Mouse (Mus musculus): ENCODE measurements around the gene Eipr1. TPM values are rescaled to one million over a fixed set of nuclear protein-coding genes. Genes with fewer than 3 reads are reported as not detected.

Gene Eipr1
- polyA plus RNA-seq (2021) = 25.6 TPM

GRCm38 (mm10) chr12:28751508-28752263, at the start of gene Eipr1:
Gene Eipr1 (plus strand): TSS chr12:28751803.
- peak; percentile 68 for ATAC-seq
- POLR2A ChIA-PET = interaction anchor here (2.1 kb wide), 1 partner anchor 33 kb away, joined by 4 read pairs; no protein-coding TSS in a partner anchor
- CTCF ChIA-PET = interaction anchor here (1.0 to 1.1 kb wide), 2 partner anchors 11 kb away, joined by 3 read pairs; no protein-coding TSS in a partner anchor
- TF ChIP-seq CTCF (IDR thresholded peaks at IDR 0.05) = no peak
- no peaks in the 10 kb centered on the region for H3K27me3 ChIP-seq
- DNase-seq (ENCODE audit: low read depth, low spot score) = peak; percentile 58
- in situ Hi-C loops (cut with MboI; ENCODE audit: low pct_unique_long_range_greater_than_20kb) = no loop called here

GRCm38 (mm10) chr12:28704381-28704780, 47.2 kb upstream of the Eipr1 start:
- DNase-seq (ENCODE audit: low read depth, low spot score) (no peak), ATAC-seq (no peak)
- no peak for TF ChIP-seq CTCF (IDR thresholded peaks at IDR 0.05)
- CTCF ChIA-PET = no interaction called here
- no peaks in the 10 kb centered on the region for H3K27me3 ChIP-seq
- POLR2A ChIA-PET = no interaction called here
- in situ Hi-C loops (cut with MboI; ENCODE audit: low pct_unique_long_range_greater_than_20kb) = no loop called here

- H3K27me3 ChIP-seq = no peaks in the 10 kb centered on the region
- TF ChIP-seq CTCF (IDR thresholded peaks at IDR 0.05) = no peak
- ChIA-PET POLR2A (interaction anchor here (0.5 kb wide), 1 partner anchor 12 kb away, joined by 3 read pairs; no protein-coding TSS in a partner anchor), CTCF (no interaction called here)
- in situ Hi-C loops (cut with MboI; ENCODE audit: low pct_unique_long_range_greater_than_20kb) = no loop called here
- ATAC-seq (no peak), DNase-seq (ENCODE audit: low read depth, low spot score) (no peak)
Observed at GRCm38 (mm10) chr12:28705204-28705603, 46.4 kb upstream of the Eipr1 start.

GRCm38 (mm10) chr12:28708154-28708553, 43.4 kb upstream of the Eipr1 start:
- POLR2A ChIA-PET = interaction anchor here (0.6 kb wide), 1 partner anchor 15 kb away, joined by 3 read pairs; no protein-coding TSS in a partner anchor
- ATAC-seq = no peak
- CTCF ChIA-PET = no interaction called here
- H3K27me3 ChIP-seq = no peaks in the 10 kb centered on the region
- no peak for DNase-seq (ENCODE audit: low read depth, low spot score)
- in situ Hi-C loops (cut with MboI; ENCODE audit: low pct_unique_long_range_greater_than_20kb) = no loop called here
- TF ChIP-seq CTCF (IDR thresholded peaks at IDR 0.05) = no peak

- in situ Hi-C loops (cut with MboI; ENCODE audit: low pct_unique_long_range_greater_than_20kb) = no loop called here
- DNase-seq (ENCODE audit: low read depth, low spot score) (no peak), ATAC-seq (no peak)
- no peaks in the 10 kb centered on the region for H3K27me3 ChIP-seq
- TF ChIP-seq CTCF (IDR thresholded peaks at IDR 0.05) = no peak
- ChIA-PET CTCF (no interaction called here), POLR2A (no interaction called here)
Observed at GRCm38 (mm10) chr12:28710566-28711185, 40.9 kb upstream of the Eipr1 start.

GRCm38 (mm10) chr12:28714822-28715632, 36.6 kb upstream of the Eipr1 start:
- ATAC-seq (no peak), DNase-seq (ENCODE audit: low read depth, low spot score) (no peak)
- ChIA-PET CTCF (interaction anchor here (1.1 kb wide), 1 partner anchor 70 kb away, joined by 3 read pairs; no protein-coding TSS in a partner anchor), POLR2A (no interaction called here)
- in situ Hi-C loops (cut with MboI; ENCODE audit: low pct_unique_long_range_greater_than_20kb) = no loop called here
- H3K27me3 ChIP-seq = no peaks in the 10 kb centered on the region
- TF ChIP-seq CTCF (IDR thresholded peaks at IDR 0.05) = no peak

GRCm38 (mm10) chr12:28717066-28717465, 34.5 kb upstream of the Eipr1 start:
- in situ Hi-C loops (cut with MboI; ENCODE audit: low pct_unique_long_range_greater_than_20kb) = no loop called here
- TF ChIP-seq CTCF (IDR thresholded peaks at IDR 0.05) = no peak
- ATAC-seq = no peak
- H3K27me3 ChIP-seq = no peaks in the 10 kb centered on the region
- ChIA-PET POLR2A (no interaction called here), CTCF (no interaction called here)
- DNase-seq (ENCODE audit: low read depth, low spot score) = no peak

GRCm38 (mm10) chr12:28718106-28718505, 33.5 kb upstream of the Eipr1 start:
- no peak for ATAC-seq
- DNase-seq (ENCODE audit: low read depth, low spot score) = no peak
- ChIA-PET POLR2A (interaction anchor here (2.0 kb wide), 1 partner anchor 34 kb away, joined by 4 read pairs; the partner anchor contains the start of gene Eipr1), CTCF (no interaction called here)
- H3K27me3 ChIP-seq = no peaks in the 10 kb centered on the region
- no peak for TF ChIP-seq CTCF (IDR thresholded peaks at IDR 0.05)
- in situ Hi-C loops (cut with MboI; ENCODE audit: low pct_unique_long_range_greater_than_20kb) = no loop called here

GRCm38 (mm10) chr12:28724366-28724765, 27.2 kb upstream of the Eipr1 start:
- in situ Hi-C loops (cut with MboI; ENCODE audit: low pct_unique_long_range_greater_than_20kb) = no loop called here
- DNase-seq (ENCODE audit: low read depth, low spot score) (no peak), ATAC-seq (no peak)
- H3K27me3 ChIP-seq = no peaks in the 10 kb centered on the region
- TF ChIP-seq CTCF (IDR thresholded peaks at IDR 0.05) = no peak
- ChIA-PET CTCF (no interaction called here), POLR2A (no interaction called here)

- no peak for TF ChIP-seq CTCF (IDR thresholded peaks at IDR 0.05)
- in situ Hi-C loops (cut with MboI; ENCODE audit: low pct_unique_long_range_greater_than_20kb) = no loop called here
- no peaks in the 10 kb centered on the region for H3K27me3 ChIP-seq
- CTCF ChIA-PET = no interaction called here
- ATAC-seq = no peak
- DNase-seq (ENCODE audit: low read depth, low spot score) = no peak
- POLR2A ChIA-PET = no interaction called here
Observed at GRCm38 (mm10) chr12:28726204-28726603, 25.4 kb upstream of the Eipr1 start.

- ChIA-PET POLR2A (no interaction called here), CTCF (no interaction called here)
- in situ Hi-C loops (cut with MboI; ENCODE audit: low pct_unique_long_range_greater_than_20kb) = no loop called here
- H3K27me3 ChIP-seq = no peaks in the 10 kb centered on the region
- ATAC-seq (no peak), DNase-seq (ENCODE audit: low read depth, low spot score) (no peak)
- TF ChIP-seq CTCF (IDR thresholded peaks at IDR 0.05) = no peak
Observed at GRCm38 (mm10) chr12:28727061-28727460, 24.5 kb upstream of the Eipr1 start.
